Mouse (Mus musculus): ENCODE results near the gene Kcnip4. TPM values are rescaled to one million over a fixed set of nuclear protein-coding genes. Genes with fewer than 3 reads are reported as not detected.

Kcnip4 gene
- polyA plus RNA-seq, 2 experiments = 2.1 to 3.7 TPM

GRCm38 (mm10) chr5:49470738-49471137 is 54.0 kb downstream of the Kcnip4 start:
- H3K36me3 ChIP-seq (ENCODE audit: control insufficient read depth, insufficient read depth, low read length) = no peaks in the 10 kb centered on the region
- ATAC-seq (ENCODE audit: low FRiP score, low read depth) (no peak), DNase-seq (ENCODE audit: low spot score) (no peak)
- H3K4me2 ChIP-seq (replicated peaks; ENCODE audit: low read depth, low read length, severe bottlenecking) = no peak overlapping the region
- no peaks in the 10 kb centered on the region for H3K9me3 ChIP-seq (ENCODE audit: control insufficient read depth, low read length)
- TF ChIP-seq POLR2A (IDR thresholded peaks at IDR 0.05; ENCODE audit: borderline replicate concordance, extremely low read depth, insufficient read depth, insufficient read length) = no peak
- H3K4me1 ChIP-seq (ENCODE audit: control insufficient read depth, insufficient read depth, low read length) = no peaks in the 10 kb centered on the region
- 84% methylated on average over 2 of the region's 2 CpGs for WGBS
- H3K27ac ChIP-seq (replicated peaks; ENCODE audit: low read depth, low read length) = no peak overlapping the region
- no peak overlapping the region for H3K4me3 ChIP-seq (replicated peaks; ENCODE audit: low read length)
- no peak overlapping the region for H3K9ac ChIP-seq (ENCODE audit: low read depth, low read length, severe bottlenecking)
- no peaks in the 10 kb centered on the region for H3K27me3 ChIP-seq (ENCODE audit: control insufficient read depth, insufficient read depth, low read length)

DNA sequence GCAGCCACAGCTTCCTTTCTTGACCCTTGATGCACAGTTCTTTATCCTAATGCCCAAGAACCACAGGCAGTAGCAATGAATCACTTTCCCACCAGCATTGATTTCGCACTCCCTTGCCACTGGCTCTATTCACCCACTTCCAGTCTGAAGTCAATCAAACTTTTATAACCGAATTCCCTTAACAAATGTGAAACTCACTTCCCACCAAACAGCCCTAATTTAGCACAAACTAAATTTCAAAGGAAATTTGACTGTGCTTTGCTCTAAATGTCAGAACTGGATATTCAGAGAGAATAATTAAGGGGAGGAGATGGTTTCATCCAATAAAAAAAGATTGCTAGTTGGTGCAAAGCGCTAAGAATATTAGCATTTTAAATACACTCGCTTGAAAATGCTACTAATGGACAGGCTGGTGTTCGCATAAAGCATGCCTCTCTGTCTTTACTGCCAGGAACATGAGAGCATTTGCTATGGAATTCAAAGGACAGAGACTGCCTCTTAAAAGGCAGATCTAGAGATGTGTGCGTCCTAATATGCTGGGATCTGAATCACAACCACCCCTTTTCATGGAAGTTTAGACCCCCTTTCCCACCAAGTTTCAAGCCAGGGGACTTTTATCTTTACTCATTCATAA is 63.9 kb downstream of the Kcnip4 start:
- H3K4me2 ChIP-seq (replicated peaks; ENCODE audit: low read depth, low read length, severe bottlenecking) = no peak overlapping the region
- H3K9ac ChIP-seq (ENCODE audit: low read depth, low read length, severe bottlenecking) = no peak overlapping the region
- 76% methylated on average over 6 of the region's 6 CpGs for WGBS
- H3K9me3 ChIP-seq (ENCODE audit: control insufficient read depth, low read length) = no peaks in the 10 kb centered on the region
- no peaks in the 10 kb centered on the region for H3K4me1 ChIP-seq (ENCODE audit: control insufficient read depth, insufficient read depth, low read length)
- ATAC-seq (ENCODE audit: low FRiP score, low read depth) = no peak
- no peak overlapping the region for H3K4me3 ChIP-seq (replicated peaks; ENCODE audit: low read length)
- no peak for DNase-seq (ENCODE audit: low spot score)
- TF ChIP-seq POLR2A (IDR thresholded peaks at IDR 0.05; ENCODE audit: borderline replicate concordance, extremely low read depth, insufficient read depth, insufficient read length) = no peak
- no peaks in the 10 kb centered on the region for H3K36me3 ChIP-seq (ENCODE audit: control insufficient read depth, insufficient read depth, low read length)
- no peak overlapping the region for H3K27ac ChIP-seq (replicated peaks; ENCODE audit: low read depth, low read length)
- H3K27me3 ChIP-seq (ENCODE audit: control insufficient read depth, insufficient read depth, low read length) = no peaks in the 10 kb centered on the region

DNA sequence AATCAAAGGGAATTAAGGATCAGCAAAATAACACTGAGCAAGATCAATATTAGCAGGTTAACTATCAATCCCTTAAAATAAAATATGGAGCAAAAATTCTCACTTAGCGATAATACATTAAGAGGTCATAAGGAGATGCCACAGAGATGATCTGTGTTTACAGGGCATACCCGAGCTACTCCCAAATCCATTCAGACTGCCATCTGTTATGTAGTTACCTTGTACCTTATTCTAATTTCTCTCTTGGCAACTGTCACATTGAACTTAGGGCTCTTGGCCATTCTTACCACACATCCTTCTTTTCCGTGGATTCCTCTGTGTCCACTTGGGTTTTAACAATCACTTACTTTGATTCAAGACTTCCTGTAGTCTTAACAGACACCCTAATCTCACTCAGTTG is 71.6 kb downstream of the Kcnip4 start:
- WGBS = 81% methylated on average over 3 of the region's 3 CpGs
- H3K4me3 ChIP-seq (replicated peaks; ENCODE audit: low read length) = no peak overlapping the region
- no peaks in the 10 kb centered on the region for H3K4me1 ChIP-seq (ENCODE audit: control insufficient read depth, insufficient read depth, low read length)
- H3K4me2 ChIP-seq (replicated peaks; ENCODE audit: low read depth, low read length, severe bottlenecking) = no peak overlapping the region
- DNase-seq (ENCODE audit: low spot score) (no peak), ATAC-seq (ENCODE audit: low FRiP score, low read depth) (no peak)
- no peak overlapping the region for H3K9ac ChIP-seq (ENCODE audit: low read depth, low read length, severe bottlenecking)
- no peak for TF ChIP-seq POLR2A (IDR thresholded peaks at IDR 0.05; ENCODE audit: borderline replicate concordance, extremely low read depth, insufficient read depth, insufficient read length)
- H3K9me3 ChIP-seq (ENCODE audit: control insufficient read depth, low read length) = no peaks in the 10 kb centered on the region
- no peaks in the 10 kb centered on the region for H3K36me3 ChIP-seq (ENCODE audit: control insufficient read depth, insufficient read depth, low read length)
- H3K27ac ChIP-seq (replicated peaks; ENCODE audit: low read depth, low read length) = no peak overlapping the region
- H3K27me3 ChIP-seq (ENCODE audit: control insufficient read depth, insufficient read depth, low read length) = no peaks in the 10 kb centered on the region

GRCm38 (mm10) chr5:49451295-49451694 is 73.4 kb downstream of the Kcnip4 start:
- no peak overlapping the region for H3K4me2 ChIP-seq (replicated peaks; ENCODE audit: low read depth, low read length, severe bottlenecking)
- H3K4me3 ChIP-seq (replicated peaks; ENCODE audit: low read length) = no peak overlapping the region
- H3K9me3 ChIP-seq (ENCODE audit: control insufficient read depth, low read length) = no peaks in the 10 kb centered on the region
- H3K36me3 ChIP-seq (ENCODE audit: control insufficient read depth, insufficient read depth, low read length) = no peaks in the 10 kb centered on the region
- no peak for DNase-seq (ENCODE audit: low spot score)
- no peak overlapping the region for H3K9ac ChIP-seq (ENCODE audit: low read depth, low read length, severe bottlenecking)
- TF ChIP-seq POLR2A (IDR thresholded peaks at IDR 0.05; ENCODE audit: borderline replicate concordance, extremely low read depth, insufficient read depth, insufficient read length) = no peak
- H3K27ac ChIP-seq (replicated peaks; ENCODE audit: low read depth, low read length) = no peak overlapping the region
- ATAC-seq (ENCODE audit: low FRiP score, low read depth) = no peak
- H3K27me3 ChIP-seq (ENCODE audit: control insufficient read depth, insufficient read depth, low read length) = no peaks in the 10 kb centered on the region
- H3K4me1 ChIP-seq (ENCODE audit: control insufficient read depth, insufficient read depth, low read length) = no peaks in the 10 kb centered on the region

DNA sequence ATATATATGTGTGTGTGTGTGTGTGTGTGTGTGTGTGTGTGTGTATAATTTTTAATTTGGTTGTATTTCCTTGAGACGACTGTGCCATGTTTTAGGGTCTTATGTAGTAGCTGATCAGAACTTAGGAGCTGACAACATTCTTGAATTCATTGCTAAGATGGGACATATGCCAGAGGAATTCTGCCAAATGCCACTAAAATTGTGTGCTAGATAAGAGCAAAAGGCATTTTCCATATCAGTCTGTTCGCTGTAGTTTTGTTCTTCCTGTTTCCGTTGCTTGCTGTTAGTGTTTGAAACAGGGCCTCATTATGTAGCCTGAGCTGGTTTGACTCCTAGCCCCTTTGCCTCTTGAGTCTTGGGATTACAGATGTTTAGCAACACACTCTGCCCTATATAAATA is 73.8 kb downstream of the Kcnip4 start:
- no peak for TF ChIP-seq POLR2A (IDR thresholded peaks at IDR 0.05; ENCODE audit: borderline replicate concordance, extremely low read depth, insufficient read depth, insufficient read length)
- H3K9me3 ChIP-seq (ENCODE audit: control insufficient read depth, low read length) = no peaks in the 10 kb centered on the region
- H3K9ac ChIP-seq (ENCODE audit: low read depth, low read length, severe bottlenecking) = no peak overlapping the region
- no peaks in the 10 kb centered on the region for H3K4me1 ChIP-seq (ENCODE audit: control insufficient read depth, insufficient read depth, low read length)
- H3K27me3 ChIP-seq (ENCODE audit: control insufficient read depth, insufficient read depth, low read length) = no peaks in the 10 kb centered on the region
- DNase-seq (ENCODE audit: low spot score) (no peak), ATAC-seq (ENCODE audit: low FRiP score, low read depth) (no peak)
- no peak overlapping the region for H3K27ac ChIP-seq (replicated peaks; ENCODE audit: low read depth, low read length)
- 70% methylated on average over 3 of the region's 3 CpGs for WGBS
- H3K4me2 ChIP-seq (replicated peaks; ENCODE audit: low read depth, low read length, severe bottlenecking) = no peak overlapping the region
- H3K4me3 ChIP-seq (replicated peaks; ENCODE audit: low read length) = no peak overlapping the region
- H3K36me3 ChIP-seq (ENCODE audit: control insufficient read depth, insufficient read depth, low read length) = no peaks in the 10 kb centered on the region

- Histone ChIP-seq H3K9me3 (ENCODE audit: control insufficient read depth, low read length) (no peaks in the 10 kb centered on the region), H3K27ac (replicated peaks; ENCODE audit: low read depth, low read length) (no peak overlapping the region), H3K4me3 (replicated peaks; ENCODE audit: low read length) (no peak overlapping the region), H3K27me3 (ENCODE audit: control insufficient read depth, insufficient read depth, low read length) (no peaks in the 10 kb centered on the region), H3K36me3 (ENCODE audit: control insufficient read depth, insufficient read depth, low read length) (no peaks in the 10 kb centered on the region), H3K9ac (ENCODE audit: low read depth, low read length, severe bottlenecking) (no peak overlapping the region), H3K4me2 (replicated peaks; ENCODE audit: low read depth, low read length, severe bottlenecking) (no peak overlapping the region), H3K4me1 (ENCODE audit: control insufficient read depth, insufficient read depth, low read length) (no peaks in the 10 kb centered on the region)
- no peak for TF ChIP-seq POLR2A (IDR thresholded peaks at IDR 0.05; ENCODE audit: borderline replicate concordance, extremely low read depth, insufficient read depth, insufficient read length)
- WGBS = 65% methylated on average over 2 of the region's 2 CpGs
- ATAC-seq (ENCODE audit: low FRiP score, low read depth) = no peak
- no peak for DNase-seq (ENCODE audit: low spot score)
Observed at GRCm38 (mm10) chr5:49437236-49437635, 87.5 kb downstream of the Kcnip4 start.
